Mouse (Mus musculus): ENCODE measurements around the gene Elp1. TPM values are rescaled to one million over a fixed set of nuclear protein-coding genes. Genes with fewer than 3 reads are reported as not detected.

Elp1 gene
- polyA plus RNA-seq, 1 experiment from 2014 or later, result 8.1 TPM

DNA sequence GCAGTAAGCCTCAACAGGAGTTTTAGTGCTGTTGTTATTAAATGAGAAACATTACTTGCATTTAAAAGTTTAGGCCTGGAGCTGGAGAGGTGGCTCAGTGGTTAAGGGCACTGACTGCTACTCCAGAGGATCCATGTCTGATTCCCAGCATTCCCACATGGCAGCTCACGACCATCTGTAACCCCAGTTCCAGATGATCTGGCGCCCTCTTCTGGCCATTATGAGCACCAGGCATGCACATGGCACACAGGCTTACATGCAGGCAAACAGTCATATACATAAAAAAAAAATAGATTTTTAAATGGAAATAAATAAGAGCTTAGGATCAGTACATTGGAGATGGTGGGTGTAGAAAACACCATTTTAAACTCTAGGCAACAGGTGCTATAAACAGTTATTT is 41.8 kb upstream of the Elp1 start:
- Histone ChIP-seq H3K9ac (replicated peaks) (no peak overlapping the region), H3K4me1 (ENCODE audit: insufficient read depth) (no peaks in the 10 kb centered on the region), H3K36me3 (replicated peaks; ENCODE audit: insufficient read depth, low read length) (0 out of 2 replicates have a peak, but pooled peaks cover 5% of the 10 kb centered on the region), H3K27me3 (ENCODE audit: insufficient read depth, low read length) (no peaks in the 10 kb centered on the region), H3K9me3 (ENCODE audit: low read length) (no peaks in the 10 kb centered on the region), H3K4me2 (ENCODE audit: low read depth, low read length) (no peak overlapping the region), H3K4me3 (ENCODE audit: low read depth, low read length) (no peak overlapping the region), H3K27ac (ENCODE audit: low read depth) (no peak overlapping the region)
- no peak for DNase-seq
- no peak for ATAC-seq
- 89% methylated on average over 2 of the region's 2 CpGs for WGBS (ENCODE audit: insufficient replicate concordance)
- TF ChIP-seq EP300 (IDR thresholded peaks at IDR 0.05; ENCODE audit: low read depth) (no peak), CTCF (IDR thresholded peaks at IDR 0.05; ENCODE audit: low read depth) (peak; percentile 42)

DNA sequence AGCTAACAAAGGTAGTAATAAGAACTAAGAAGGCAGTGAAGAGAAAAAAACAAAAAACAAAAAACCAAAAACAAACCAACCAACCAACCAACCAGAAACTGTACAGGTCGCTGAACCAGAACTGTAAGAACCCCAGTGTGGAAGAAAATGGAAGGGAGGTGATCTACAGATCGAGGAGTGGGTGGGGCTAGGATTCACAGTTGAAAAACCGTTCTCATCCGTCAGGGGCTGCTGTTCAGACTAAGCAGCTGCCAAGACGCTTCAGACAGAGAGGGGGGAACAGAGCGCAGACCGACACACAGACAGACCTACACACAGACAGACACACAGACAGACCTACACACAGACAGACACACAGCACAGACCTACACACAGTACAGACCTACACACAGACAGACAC is 40.4 kb upstream of the Elp1 start:
- 0 out of 2 replicates have a peak, but pooled peaks cover 5% of the 10 kb centered on the region for H3K36me3 ChIP-seq (replicated peaks; ENCODE audit: insufficient read depth, low read length)
- TF ChIP-seq CTCF (IDR thresholded peaks at IDR 0.05; ENCODE audit: low read depth) (peak; percentile 16; the same call in 1 of the 2 replicates), EP300 (IDR thresholded peaks at IDR 0.05; ENCODE audit: low read depth) (no peak)
- no peak overlapping the region for H3K4me2 ChIP-seq (ENCODE audit: low read depth, low read length)
- no peak overlapping the region for H3K4me3 ChIP-seq (ENCODE audit: low read depth, low read length)
- H3K27ac ChIP-seq (ENCODE audit: low read depth), result no peak overlapping the region
- H3K27me3 ChIP-seq (ENCODE audit: insufficient read depth, low read length), result no peaks in the 10 kb centered on the region
- H3K9me3 ChIP-seq (ENCODE audit: low read length), result no peaks in the 10 kb centered on the region
- H3K4me1 ChIP-seq (ENCODE audit: insufficient read depth), result no peaks in the 10 kb centered on the region
- DNase-seq (no peak), ATAC-seq (no peak)
- no peak overlapping the region for H3K9ac ChIP-seq (replicated peaks)
- 70% methylated on average over 7 of the region's 7 CpGs for WGBS (ENCODE audit: insufficient replicate concordance)

DNA sequence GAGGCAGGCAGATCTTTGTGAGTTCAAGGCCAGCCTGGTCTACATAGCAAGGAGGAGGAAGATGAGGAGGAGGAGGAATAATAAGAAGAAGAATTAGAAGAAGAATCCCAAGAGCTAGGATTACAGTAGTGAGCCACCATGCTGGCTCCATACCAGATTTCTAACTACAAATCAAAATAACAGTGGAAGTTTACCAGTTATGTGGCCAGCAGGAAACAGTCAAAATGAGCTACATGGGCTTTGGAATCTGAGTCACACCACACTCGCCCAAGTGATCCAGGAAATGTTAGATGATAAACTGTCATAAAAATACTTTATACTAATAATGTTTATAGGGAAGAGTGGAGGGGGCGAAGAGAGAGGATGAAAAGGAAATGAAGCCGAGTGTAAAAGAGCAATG is 38.2 kb upstream of the Elp1 start:
- H3K36me3 ChIP-seq (replicated peaks; ENCODE audit: insufficient read depth, low read length), result 0 out of 2 replicates have a peak, but pooled peaks cover 3% of the 10 kb centered on the region
- no peaks in the 10 kb centered on the region for H3K9me3 ChIP-seq (ENCODE audit: low read length)
- no peak overlapping the region for H3K4me3 ChIP-seq (ENCODE audit: low read depth, low read length)
- H3K9ac ChIP-seq (replicated peaks), result no peak overlapping the region
- H3K27me3 ChIP-seq (ENCODE audit: insufficient read depth, low read length), result no peaks in the 10 kb centered on the region
- no peak overlapping the region for H3K27ac ChIP-seq (ENCODE audit: low read depth)
- ATAC-seq (no peak), DNase-seq (no peak)
- 80% methylated on average over 3 of the region's 3 CpGs for WGBS (ENCODE audit: insufficient replicate concordance)
- H3K4me2 ChIP-seq (ENCODE audit: low read depth, low read length), result no peak overlapping the region
- H3K4me1 ChIP-seq (ENCODE audit: insufficient read depth), result no peaks in the 10 kb centered on the region
- TF ChIP-seq CTCF (IDR thresholded peaks at IDR 0.05; ENCODE audit: low read depth), result no peak
- no peak for TF ChIP-seq EP300 (IDR thresholded peaks at IDR 0.05; ENCODE audit: low read depth)

DNA sequence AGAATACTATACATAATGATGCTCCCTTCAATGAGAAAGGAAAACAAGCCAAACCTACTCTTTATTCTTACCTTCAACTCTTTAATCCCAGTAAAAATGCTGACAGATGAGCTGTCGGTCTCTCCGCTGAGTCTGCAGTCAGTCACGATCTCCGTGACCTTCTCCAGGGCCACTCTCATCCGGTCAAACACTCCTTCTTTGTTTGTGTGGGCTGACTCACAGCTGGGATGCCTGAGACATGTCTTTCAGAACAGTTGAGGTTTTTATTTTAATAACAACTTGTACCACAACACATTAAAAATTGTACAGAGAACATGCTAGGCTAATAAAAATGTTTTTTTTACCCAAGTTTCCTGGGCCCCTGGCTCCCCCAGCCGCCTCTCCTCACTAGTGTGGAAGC is 35.5 kb upstream of the Elp1 start:
- no peak for DNase-seq
- 76% methylated on average over 6 of the region's 6 CpGs for WGBS (ENCODE audit: insufficient replicate concordance)
- H3K4me3 ChIP-seq (ENCODE audit: low read depth, low read length), result no peak overlapping the region
- TF ChIP-seq CTCF (IDR thresholded peaks at IDR 0.05; ENCODE audit: low read depth), result no peak
- TF ChIP-seq EP300 (IDR thresholded peaks at IDR 0.05; ENCODE audit: low read depth), result no peak
- H3K9ac ChIP-seq (replicated peaks), result no peak overlapping the region
- no peak overlapping the region for H3K4me2 ChIP-seq (ENCODE audit: low read depth, low read length)
- H3K4me1 ChIP-seq (ENCODE audit: insufficient read depth), result no peaks in the 10 kb centered on the region
- no peak for ATAC-seq
- 0 out of 2 replicates have a peak, but pooled peaks cover 1% of the 10 kb centered on the region for H3K36me3 ChIP-seq (replicated peaks; ENCODE audit: insufficient read depth, low read length)
- H3K9me3 ChIP-seq (ENCODE audit: low read length), result no peaks in the 10 kb centered on the region
- H3K27ac ChIP-seq (ENCODE audit: low read depth), result no peak overlapping the region
- H3K27me3 ChIP-seq (ENCODE audit: insufficient read depth, low read length), result no peaks in the 10 kb centered on the region

DNA sequence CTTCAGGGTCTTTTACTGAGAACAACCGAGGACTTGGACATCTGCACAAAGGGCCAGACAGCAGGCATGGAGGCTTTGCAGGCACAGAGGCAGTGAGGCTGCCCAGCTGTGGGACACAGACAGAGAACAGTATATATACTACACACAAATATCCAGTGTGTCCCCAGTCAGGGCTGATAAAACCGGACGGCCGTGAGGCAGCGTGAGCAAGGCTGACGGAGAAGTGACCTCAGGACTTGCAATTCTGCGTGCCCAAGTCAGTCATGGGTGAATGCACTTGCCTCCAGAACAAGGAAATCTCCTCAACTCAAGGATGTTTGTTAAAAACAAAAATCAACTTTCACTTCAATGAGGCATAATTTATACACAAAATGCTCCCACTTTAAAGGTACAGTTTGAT is 29.9 kb upstream of the Elp1 start:
- no peak for DNase-seq
- Histone ChIP-seq H3K27me3 (ENCODE audit: insufficient read depth, low read length) (no peaks in the 10 kb centered on the region), H3K9ac (replicated peaks) (no peak overlapping the region), H3K4me1 (ENCODE audit: insufficient read depth) (no peaks in the 10 kb centered on the region), H3K9me3 (ENCODE audit: low read length) (no peaks in the 10 kb centered on the region), H3K27ac (ENCODE audit: low read depth) (no peak overlapping the region), H3K36me3 (replicated peaks; ENCODE audit: insufficient read depth, low read length) (0 out of 2 replicates have a peak, but pooled peaks cover 3% of the 10 kb centered on the region), H3K4me2 (ENCODE audit: low read depth, low read length) (no peak overlapping the region), H3K4me3 (ENCODE audit: low read depth, low read length) (no peak overlapping the region)
- WGBS (ENCODE audit: insufficient replicate concordance), result 81% methylated on average over 7 of the region's 7 CpGs
- ATAC-seq, result no peak
- TF ChIP-seq CTCF (IDR thresholded peaks at IDR 0.05; ENCODE audit: low read depth) (no peak), EP300 (IDR thresholded peaks at IDR 0.05; ENCODE audit: low read depth) (no peak)

DNA sequence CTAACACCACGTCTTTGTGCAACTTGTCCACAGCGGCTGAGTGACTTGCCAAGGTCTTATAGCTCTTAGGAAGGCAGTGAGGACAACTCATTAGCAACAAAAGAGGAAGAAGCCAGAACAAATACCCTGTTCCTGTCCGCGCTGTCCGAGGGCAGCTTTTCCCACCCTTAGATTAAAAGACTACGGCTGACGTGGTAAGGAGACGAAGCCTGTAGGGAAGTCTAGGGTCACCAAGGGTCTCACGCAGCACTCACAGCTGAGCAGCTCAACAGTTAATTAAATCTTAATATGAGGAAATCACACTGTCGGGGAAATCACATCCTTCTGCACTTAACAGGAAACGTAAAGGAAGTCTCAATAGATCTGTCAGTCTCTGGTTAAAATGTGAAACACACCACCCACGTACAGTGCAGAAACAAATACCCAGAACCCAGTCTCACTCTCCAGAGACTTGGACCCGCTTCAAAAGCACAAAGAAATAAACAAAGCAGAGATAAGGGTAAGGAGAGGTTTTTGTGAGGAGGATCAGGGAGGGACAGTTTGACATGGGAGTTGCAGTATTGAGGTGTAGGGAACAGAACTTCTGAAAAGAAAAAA is 29.0 kb upstream of the Elp1 start:
- 0 out of 2 replicates have a peak, but pooled peaks cover 5% of the 10 kb centered on the region for H3K36me3 ChIP-seq (replicated peaks; ENCODE audit: insufficient read depth, low read length)
- no peaks in the 10 kb centered on the region for H3K9me3 ChIP-seq (ENCODE audit: low read length)
- DNase-seq, result no peak
- no peak overlapping the region for H3K4me3 ChIP-seq (ENCODE audit: low read depth, low read length)
- H3K4me2 ChIP-seq (ENCODE audit: low read depth, low read length), result peak overlapping the region; percentile 46
- TF ChIP-seq EP300 (IDR thresholded peaks at IDR 0.05; ENCODE audit: low read depth) (no peak), CTCF (IDR thresholded peaks at IDR 0.05; ENCODE audit: low read depth) (no peak)
- WGBS (ENCODE audit: insufficient replicate concordance), result 44% methylated on average over 13 of the region's 13 CpGs
- no peaks in the 10 kb centered on the region for H3K27me3 ChIP-seq (ENCODE audit: insufficient read depth, low read length)
- H3K4me1 ChIP-seq (ENCODE audit: insufficient read depth), result no peaks in the 10 kb centered on the region
- ATAC-seq, result peak; percentile 19; the same call in 1 of the 2 replicates
- H3K9ac ChIP-seq (replicated peaks), result no peak overlapping the region
- H3K27ac ChIP-seq (ENCODE audit: low read depth), result no peak overlapping the region
